Mouse (Mus musculus): ENCODE results near the gene Mpo. TPM values are rescaled to one million over a fixed set of nuclear protein-coding genes. Genes with fewer than 3 reads are reported as not detected.

Gene Mpo
- polyA plus RNA-seq, 1 experiment from 2014 or later, result 5.0 TPM

GRCm38 (mm10) chr11:87754603-87755002, 38.8 kb upstream of the Mpo start:
- Histone ChIP-seq H3K36me3 (ENCODE audit: control insufficient read depth, insufficient read depth, low read length) (no peaks in the 10 kb centered on the region), H3K9me3 (ENCODE audit: control insufficient read depth, low read depth, low read length) (no peaks in the 10 kb centered on the region), H3K4me1 (ENCODE audit: control insufficient read depth, insufficient read depth, low read length) (no peaks in the 10 kb centered on the region), H3K4me2 (replicated peaks; ENCODE audit: low read depth, low read length) (no peak overlapping the region), H3K27me3 (ENCODE audit: control insufficient read depth, insufficient read depth, low read length) (peaks cover 3% of the 10 kb centered on the region; the same call in 1 of the 2 replicates), H3K9ac (replicated peaks; ENCODE audit: low read depth, low read length) (no peak overlapping the region), H3K27ac (ENCODE audit: low read length) (no peak overlapping the region), H3K4me3 (ENCODE audit: low read depth, low read length) (no peak overlapping the region)
- WGBS, result 69% methylated on average over 5 of the region's 5 CpGs
- ATAC-seq (ENCODE audit: insufficient number of reproducible peaks, insufficient read depth, low FRiP score, low read depth), result no peak

GRCm38 (mm10) chr11:87755360-87756017, 37.9 kb upstream of the Mpo start:
- WGBS, result 82% methylated on average over 17 of the region's 17 CpGs
- Histone ChIP-seq H3K27me3 (ENCODE audit: control insufficient read depth, insufficient read depth, low read length) (peaks cover 8% of the 10 kb centered on the region), H3K4me2 (replicated peaks; ENCODE audit: low read depth, low read length) (no peak overlapping the region), H3K36me3 (ENCODE audit: control insufficient read depth, insufficient read depth, low read length) (no peaks in the 10 kb centered on the region), H3K4me3 (ENCODE audit: low read depth, low read length) (no peak overlapping the region), H3K27ac (ENCODE audit: low read length) (no peak overlapping the region), H3K4me1 (ENCODE audit: control insufficient read depth, insufficient read depth, low read length) (no peaks in the 10 kb centered on the region), H3K9me3 (ENCODE audit: control insufficient read depth, low read depth, low read length) (no peaks in the 10 kb centered on the region), H3K9ac (replicated peaks; ENCODE audit: low read depth, low read length) (no peak overlapping the region)
- ATAC-seq (ENCODE audit: insufficient number of reproducible peaks, insufficient read depth, low FRiP score, low read depth), result no peak; the same call in 1 of the 2 replicates

- ATAC-seq (ENCODE audit: insufficient number of reproducible peaks, insufficient read depth, low FRiP score, low read depth), result no peak
- Histone ChIP-seq H3K27ac (ENCODE audit: low read length) (no peak overlapping the region), H3K4me3 (ENCODE audit: low read depth, low read length) (no peak overlapping the region), H3K9ac (replicated peaks; ENCODE audit: low read depth, low read length) (no peak overlapping the region), H3K9me3 (ENCODE audit: control insufficient read depth, low read depth, low read length) (no peaks in the 10 kb centered on the region), H3K4me1 (ENCODE audit: control insufficient read depth, insufficient read depth, low read length) (no peaks in the 10 kb centered on the region), H3K27me3 (ENCODE audit: control insufficient read depth, insufficient read depth, low read length) (peaks cover 16% of the 10 kb centered on the region), H3K4me2 (replicated peaks; ENCODE audit: low read depth, low read length) (no peak overlapping the region), H3K36me3 (ENCODE audit: control insufficient read depth, insufficient read depth, low read length) (no peaks in the 10 kb centered on the region)
- 83% methylated on average over 15 of the region's 15 CpGs for WGBS
Measured at GRCm38 (mm10) chr11:87756251-87756820, 37.0 kb upstream of the Mpo start.

- Histone ChIP-seq H3K4me3 (ENCODE audit: low read depth, low read length) (no peak overlapping the region), H3K36me3 (ENCODE audit: control insufficient read depth, insufficient read depth, low read length) (no peaks in the 10 kb centered on the region), H3K27me3 (ENCODE audit: control insufficient read depth, insufficient read depth, low read length) (peaks cover 24% of the 10 kb centered on the region), H3K9ac (replicated peaks; ENCODE audit: low read depth, low read length) (no peak overlapping the region), H3K4me2 (replicated peaks; ENCODE audit: low read depth, low read length) (no peak overlapping the region), H3K27ac (ENCODE audit: low read length) (no peak overlapping the region), H3K9me3 (ENCODE audit: control insufficient read depth, low read depth, low read length) (no peaks in the 10 kb centered on the region), H3K4me1 (ENCODE audit: control insufficient read depth, insufficient read depth, low read length) (no peaks in the 10 kb centered on the region)
- no peak for ATAC-seq (ENCODE audit: insufficient number of reproducible peaks, insufficient read depth, low FRiP score, low read depth)
- 85% methylated on average over 25 of the region's 25 CpGs for WGBS
Measured at GRCm38 (mm10) chr11:87757001-87757954, 36.1 kb upstream of the Mpo start.

GRCm38 (mm10) chr11:87758161-87758911, 35.0 kb upstream of the Mpo start:
- ATAC-seq (ENCODE audit: insufficient number of reproducible peaks, insufficient read depth, low FRiP score, low read depth), result no peak
- H3K27me3 ChIP-seq (ENCODE audit: control insufficient read depth, insufficient read depth, low read length), result peaks cover 34% of the 10 kb centered on the region
- no peak overlapping the region for H3K4me3 ChIP-seq (ENCODE audit: low read depth, low read length)
- no peak overlapping the region for H3K9ac ChIP-seq (replicated peaks; ENCODE audit: low read depth, low read length)
- WGBS, result 79% methylated on average over 7 of the region's 7 CpGs
- no peak overlapping the region for H3K27ac ChIP-seq (ENCODE audit: low read length)
- H3K4me1 ChIP-seq (ENCODE audit: control insufficient read depth, insufficient read depth, low read length), result peaks cover under 1% of the 10 kb centered on the region; the same call in 1 of the 2 replicates
- no peaks in the 10 kb centered on the region for H3K36me3 ChIP-seq (ENCODE audit: control insufficient read depth, insufficient read depth, low read length)
- no peak overlapping the region for H3K4me2 ChIP-seq (replicated peaks; ENCODE audit: low read depth, low read length)
- no peaks in the 10 kb centered on the region for H3K9me3 ChIP-seq (ENCODE audit: control insufficient read depth, low read depth, low read length)

- Histone ChIP-seq H3K9ac (replicated peaks; ENCODE audit: low read depth, low read length) (no peak overlapping the region), H3K27ac (ENCODE audit: low read length) (no peak overlapping the region), H3K9me3 (ENCODE audit: control insufficient read depth, low read depth, low read length) (no peaks in the 10 kb centered on the region), H3K4me1 (ENCODE audit: control insufficient read depth, insufficient read depth, low read length) (peaks cover 7% of the 10 kb centered on the region; the same call in 1 of the 2 replicates), H3K4me3 (ENCODE audit: low read depth, low read length) (no peak overlapping the region), H3K36me3 (ENCODE audit: control insufficient read depth, insufficient read depth, low read length) (no peaks in the 10 kb centered on the region), H3K27me3 (ENCODE audit: control insufficient read depth, insufficient read depth, low read length) (peaks cover 36% of the 10 kb centered on the region), H3K4me2 (replicated peaks; ENCODE audit: low read depth, low read length) (no peak overlapping the region)
- no peak for ATAC-seq (ENCODE audit: insufficient number of reproducible peaks, insufficient read depth, low FRiP score, low read depth)
- WGBS, result 70% methylated on average over 4 of the region's 4 CpGs
Measured at GRCm38 (mm10) chr11:87758957-87759608, 34.3 kb upstream of the Mpo start.

GRCm38 (mm10) chr11:87759609-87760005, 33.8 kb upstream of the Mpo start:
- no peaks in the 10 kb centered on the region for H3K36me3 ChIP-seq (ENCODE audit: control insufficient read depth, insufficient read depth, low read length)
- WGBS, result 10% methylated on average over 3 of the region's 3 CpGs
- no peak overlapping the region for H3K4me2 ChIP-seq (replicated peaks; ENCODE audit: low read depth, low read length)
- H3K9me3 ChIP-seq (ENCODE audit: control insufficient read depth, low read depth, low read length), result no peaks in the 10 kb centered on the region
- H3K27ac ChIP-seq (ENCODE audit: low read length), result no peak overlapping the region
- no peak overlapping the region for H3K9ac ChIP-seq (replicated peaks; ENCODE audit: low read depth, low read length)
- ATAC-seq (ENCODE audit: insufficient number of reproducible peaks, insufficient read depth, low FRiP score, low read depth), result no peak
- H3K4me3 ChIP-seq (ENCODE audit: low read depth, low read length), result no peak overlapping the region
- H3K4me1 ChIP-seq (ENCODE audit: control insufficient read depth, insufficient read depth, low read length), result peaks cover 12% of the 10 kb centered on the region; the same call in 1 of the 2 replicates
- H3K27me3 ChIP-seq (ENCODE audit: control insufficient read depth, insufficient read depth, low read length), result peaks cover 36% of the 10 kb centered on the region

Data from stomach, embryonic 14.5 days (tissue).